Mouse (Mus musculus) CD4-positive, CD25-positive, alpha-beta regulatory T cell (primary cell): ENCODE measurements around the gene Tmem268. TPM values are rescaled to one million over a fixed set of nuclear protein-coding genes. Genes with fewer than 3 reads are reported as not detected.

Experiments
- polyA plus RNA-seq: library from polyadenylated mRNA; unstranded; fragments of 100-300 nt; shearing (Covaris generic); gene quantifications from one replicate; pipeline ENCODE4 v1.2.1, GENCODE M21; 2017

Tmem268 gene
- 27.6 TPM for polyA plus RNA-seq

GRCm38 (mm10) chr4:63558407-63559081, at the start of gene Tmem268:
Gene Tmem268 (plus strand): TSS chr4:63558781.

GRCm38 (mm10) chr4:63544494-63545230, 13.9 kb upstream of the Tmem268 start, which contains the start of gene Atp6v1g1:
Gene Atp6v1g1 (plus strand): TSS chr4:63544772.

GRCm38 (mm10) chr4:63604945-63605344, 46.4 kb downstream of the Tmem268 start, which contains the start of gene Gm11213:
Gene Gm11213 (minus strand): TSS chr4:63605261.

GRCm38 (mm10) chr4:63622378-63622835, 63.8 kb downstream of the Tmem268 start, which contains the start of gene Tex48:
Gene Tex48 (minus strand): TSS chr4:63622428.

Other genes with a start within 250 kb of the Tmem268 start
- gene Orm1, start 214.2 kb upstream of the Tmem268 start, polyA plus RNA-seq, result not detected
- 0.71 TPM for gene Orm3, start 202.6 kb upstream of the Tmem268 start, polyA plus RNA-seq
- gene Orm2, start 196.3 kb upstream of the Tmem268 start, polyA plus RNA-seq, result 0.47 TPM
- gene Akna, start 155.4 kb upstream of the Tmem268 start, polyA plus RNA-seq, result 334 TPM
- gene Whrn, start 62.8 kb upstream of the Tmem268 start, polyA plus RNA-seq, result 18.3 TPM
- 141 TPM for gene Atp6v1g1, start 14.0 kb upstream of the Tmem268 start, polyA plus RNA-seq
- gene Gm11213, start 46.5 kb downstream of the Tmem268 start, polyA plus RNA-seq, result not detected
- gene Tex48, start 63.6 kb downstream of the Tmem268 start, polyA plus RNA-seq, result not detected
- gene Gm11214, start 104.6 kb downstream of the Tmem268 start, polyA plus RNA-seq, result 0.60 TPM
- 0.12 TPM for gene Tnfsf15, start 186.3 kb downstream of the Tmem268 start, polyA plus RNA-seq